Mouse (Mus musculus) heart, embryonic 12.5 days (tissue): ENCODE measurements around the gene Syngr2. TPM values are rescaled to one million over a fixed set of nuclear protein-coding genes. Genes with fewer than 3 reads are reported as not detected.
"Not testable (repeated sequence)": the region's sequence is repeated elsewhere in the genome, so short reads cannot be mapped to it uniquely, and the experiment has no call there.

Experiments
- ATAC-seq: fragments of 200-750 bp; cut with Nextera tagmentation; 2 replicates; pipeline ENCODE4 v1.8.0; 2017; ENCODE audit warnings: moderate TSS enrichment, moderate library complexity; ENCODE audit not compliant: insufficient number of reproducible peaks, low FRiP score
- H3K27ac ChIP-seq: fragments of 300-500 bp; sonication (generic); 2 replicates; pipeline ENCODE4 v1.5.1; 2016; ENCODE audit warnings: mild to moderate bottlenecking, moderate library complexity; ENCODE audit not compliant: poor library complexity, severe bottlenecking
- H3K27me3 ChIP-seq: fragments of 300-500 bp; sonication (generic); replicated peaks from 2 replicates; pipeline ENCODE4 v1.6.1; 2016; ENCODE audit warnings: mild to moderate bottlenecking, moderate library complexity
- H3K36me3 ChIP-seq: fragments of 300-500 bp; sonication (generic); 2 replicates; pipeline ENCODE4 v1.6.1; 2016; ENCODE audit warnings: mild to moderate bottlenecking, moderate library complexity
- H3K4me1 ChIP-seq: fragments of 300-500 bp; sonication (generic); replicated peaks from 2 replicates; pipeline ENCODE4 v1.6.1; 2016; ENCODE audit warnings: mild to moderate bottlenecking
- H3K4me2 ChIP-seq: fragments of 300-500 bp; sonication (generic); 2 replicates; pipeline ENCODE4 v1.6.1; 2016; ENCODE audit warnings: mild to moderate bottlenecking, moderate library complexity
- H3K4me3 ChIP-seq: fragments of 300-500 bp; sonication (generic); 2 replicates; pipeline ENCODE4 v1.5.1; 2016; ENCODE audit warnings: mild to moderate bottlenecking
- H3K9ac ChIP-seq: fragments of 300-500 bp; sonication (generic); 2 replicates; pipeline ENCODE4 v1.6.1; 2016; ENCODE audit warnings: mild to moderate bottlenecking, moderate library complexity
- H3K9me3 ChIP-seq: fragments of 300-500 bp; sonication (generic); replicated peaks from 2 replicates; pipeline ENCODE4 v1.6.1; 2016; ENCODE audit warnings: mild to moderate bottlenecking, moderate library complexity
- WGBS: fragments of 180-500 bp; shearing (Covaris S2); methylation state at CpG from one replicate; pipeline ENCODE4 v1.1.7; 2016; 5-methylcytosine and 5-hydroxymethylcytosine counted together
- polyA plus RNA-seq: library from polyadenylated mRNA; unstranded; fragments of >200 nt; fragmentation: Nextera tagmentation; extraction: Ambion mirVana; gene quantifications from 2 replicates; pipeline ENCODE4 v1.2.1, GENCODE M21; 2016

Gene Syngr2
- polyA plus RNA-seq, 1 experiment from 2014 or later: 68.9 TPM

DNA sequence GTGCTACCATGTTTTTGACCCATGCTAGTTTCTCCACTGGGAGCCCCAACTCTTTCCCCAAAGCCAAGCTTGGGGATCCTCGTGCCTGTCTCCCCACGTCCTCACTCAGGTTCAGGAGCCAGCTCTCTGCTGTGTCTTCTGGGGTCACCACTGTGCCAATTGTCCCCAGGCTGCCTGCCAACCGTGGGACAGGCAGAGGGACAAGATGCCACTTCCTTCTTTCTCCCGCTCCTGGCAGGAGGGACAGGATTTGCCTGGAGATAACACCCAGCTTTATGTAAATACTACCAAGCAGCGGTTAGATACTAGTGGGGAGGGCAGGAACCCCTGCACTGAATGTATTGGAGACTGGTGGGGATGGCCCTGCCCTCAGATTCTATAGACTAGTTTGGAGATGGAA, 4.4 kb downstream of the Syngr2 start:
- Histone ChIP-seq H3K9me3 (no peaks in the 10 kb centered on the region), H3K4me3 (no peak overlapping the region), H3K27ac (no peak overlapping the region), H3K4me2 (no peak overlapping the region), H3K36me3 (peaks cover 71% of the 10 kb centered on the region), H3K27me3 (no peaks in the 10 kb centered on the region), H3K9ac (no peak overlapping the region), H3K4me1 (peaks cover 40% of the 10 kb centered on the region)
- ATAC-seq: no peak
- WGBS: 62% methylated on average over 5 of the region's 5 CpGs

DNA sequence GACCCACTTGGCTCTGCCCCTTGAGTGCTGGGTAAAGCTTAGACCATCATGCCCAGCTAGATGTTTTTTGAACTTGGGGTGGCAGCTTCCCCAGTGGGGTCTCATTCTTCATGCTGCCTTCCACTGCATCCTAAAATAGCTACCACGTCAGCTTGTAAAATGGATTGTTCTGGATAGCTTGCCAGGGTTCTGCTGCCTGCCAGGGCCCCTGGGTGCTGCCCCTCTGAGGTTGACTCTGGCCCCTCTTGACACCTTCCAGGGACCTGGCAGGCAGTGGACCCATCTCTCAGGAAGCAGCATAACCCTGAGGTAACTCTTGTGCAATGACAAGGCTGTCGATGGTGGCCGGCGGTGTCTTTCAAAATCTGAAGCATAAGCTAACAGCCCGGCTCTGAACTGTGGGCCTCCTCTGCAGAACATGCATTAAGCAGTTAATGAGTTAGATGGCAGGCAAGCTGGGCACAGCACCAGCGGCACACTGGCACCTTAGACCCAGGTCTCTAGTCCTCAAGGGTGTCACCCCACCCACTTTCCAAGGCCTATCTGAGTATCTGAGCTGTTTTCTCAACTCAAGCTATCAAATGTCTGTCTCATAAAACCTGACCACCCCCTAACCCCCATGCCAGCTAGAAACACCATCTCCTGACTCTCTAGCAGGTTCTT, 5.4 kb downstream of the Syngr2 start:
- no peak overlapping the region for H3K9ac ChIP-seq

DNA sequence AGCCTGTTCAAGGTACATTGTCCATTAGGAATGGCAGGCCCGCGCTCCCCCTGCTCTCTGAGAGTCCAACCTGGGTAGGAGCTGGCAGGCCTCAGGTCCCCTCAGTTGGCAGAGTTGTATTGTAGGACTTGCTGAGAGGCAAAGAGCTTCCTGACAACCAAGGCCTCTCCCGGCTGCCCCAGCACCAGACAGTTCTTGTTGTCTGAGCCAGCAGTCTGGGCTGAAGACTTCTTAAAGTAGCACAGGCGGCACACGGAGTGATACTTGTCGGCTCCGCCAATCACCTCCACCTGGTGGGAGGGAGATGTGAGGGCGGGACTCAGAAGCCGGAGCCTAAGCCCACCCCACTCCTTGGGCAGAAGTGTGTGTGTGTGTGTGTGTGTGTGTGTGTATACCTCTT, 6.4 kb downstream of the Syngr2 start:
- not testable (repeated sequence) for ATAC-seq, H3K4me3 ChIP-seq, H3K9ac ChIP-seq, H3K4me2 ChIP-seq, H3K27ac ChIP-seq, H3K27me3 ChIP-seq, H3K9me3 ChIP-seq
- 77% methylated on average over 9 of the region's 9 CpGs for WGBS
- Histone ChIP-seq H3K36me3 (peaks cover 91% of the 10 kb centered on the region), H3K4me1 (peaks cover 42% of the 10 kb centered on the region)

More for the DNA sequence above, 5.4 kb downstream of the Syngr2 start:
- ATAC-seq: no peak
- Histone ChIP-seq H3K9me3 (no peaks in the 10 kb centered on the region), H3K36me3 (peaks cover 80% of the 10 kb centered on the region), H3K27ac (no peak overlapping the region), H3K4me1 (peaks cover 45% of the 10 kb centered on the region), H3K4me2 (no peak overlapping the region), H3K4me3 (no peak overlapping the region), H3K27me3 (no peaks in the 10 kb centered on the region)
- WGBS: 88% methylated on average over 6 of the region's 6 CpGs

DNA sequence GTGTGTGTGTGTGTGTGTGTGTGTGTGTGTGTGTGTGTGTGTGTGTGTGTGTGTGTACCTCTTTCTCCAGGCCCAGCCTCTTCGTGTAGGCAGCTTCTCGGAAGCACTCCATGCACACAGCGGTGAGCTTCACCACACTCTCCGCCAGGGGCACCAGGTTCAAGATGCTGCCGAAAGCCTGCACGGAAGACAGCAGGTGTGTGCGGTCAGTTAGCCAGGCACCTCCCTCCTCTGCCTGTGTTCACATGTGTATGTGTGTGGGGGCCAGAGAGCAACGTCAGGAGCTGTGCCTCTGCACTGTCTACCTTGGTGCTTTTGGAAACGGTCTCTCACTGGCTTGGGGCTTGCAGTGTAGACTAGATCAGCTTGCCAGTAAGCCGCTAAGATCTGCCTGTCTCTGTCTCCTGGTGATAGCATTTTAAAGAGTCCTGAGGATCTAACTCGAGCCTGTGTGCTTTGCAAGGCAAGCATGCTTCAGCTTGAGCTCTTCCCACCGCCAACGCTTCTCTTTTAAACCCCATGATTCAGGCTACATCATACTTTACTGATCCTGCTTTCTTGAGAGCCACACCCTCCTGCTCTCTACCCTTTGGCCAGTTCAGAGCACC, 7.0 kb downstream of the Syngr2 start:
- Histone ChIP-seq H3K4me3 (no peak overlapping the region), H3K27ac (no peak overlapping the region), H3K4me2 (no peak overlapping the region), H3K4me1 (peaks cover 36% of the 10 kb centered on the region), H3K9ac (no peak overlapping the region), H3K27me3 (no peaks in the 10 kb centered on the region), H3K36me3 (peaks cover 97% of the 10 kb centered on the region), H3K9me3 (no peaks in the 10 kb centered on the region)
- no peak for ATAC-seq
- 91% methylated on average over 13 of the region's 13 CpGs for WGBS

DNA sequence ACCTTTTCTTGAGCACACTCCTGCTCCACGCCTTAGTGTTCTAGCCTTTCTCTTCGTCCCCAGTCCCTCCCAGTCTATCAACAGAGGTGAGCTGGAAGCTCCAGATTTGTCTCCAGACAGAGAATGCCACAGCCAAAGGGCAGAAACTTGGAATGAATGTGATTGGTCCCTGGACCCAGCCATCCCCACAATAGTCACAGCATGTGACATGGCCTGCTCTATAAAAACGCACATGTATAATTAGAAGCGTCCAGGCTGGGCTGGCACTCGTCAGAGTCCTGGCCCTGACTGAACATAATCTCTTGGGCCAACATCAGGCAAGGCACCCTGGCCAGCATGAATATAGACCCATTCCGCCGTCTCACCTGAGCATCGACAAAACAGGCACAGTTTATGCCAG, 9.6 kb downstream of the Syngr2 start:
- no peak for ATAC-seq
- Histone ChIP-seq H3K27ac (peak overlapping the region; percentile 40; the same call in 1 of the 2 replicates), H3K4me1 (peaks cover 49% of the 10 kb centered on the region), H3K9me3 (no peaks in the 10 kb centered on the region), H3K4me3 (no peak overlapping the region), H3K27me3 (no peaks in the 10 kb centered on the region), H3K9ac (peak overlapping the region; percentile 9; the same call in 1 of the 2 replicates), H3K4me2 (no peak overlapping the region), H3K36me3 (peaks cover 96% of the 10 kb centered on the region)
- 68% methylated on average over 8 of the region's 8 CpGs for WGBS

DNA sequence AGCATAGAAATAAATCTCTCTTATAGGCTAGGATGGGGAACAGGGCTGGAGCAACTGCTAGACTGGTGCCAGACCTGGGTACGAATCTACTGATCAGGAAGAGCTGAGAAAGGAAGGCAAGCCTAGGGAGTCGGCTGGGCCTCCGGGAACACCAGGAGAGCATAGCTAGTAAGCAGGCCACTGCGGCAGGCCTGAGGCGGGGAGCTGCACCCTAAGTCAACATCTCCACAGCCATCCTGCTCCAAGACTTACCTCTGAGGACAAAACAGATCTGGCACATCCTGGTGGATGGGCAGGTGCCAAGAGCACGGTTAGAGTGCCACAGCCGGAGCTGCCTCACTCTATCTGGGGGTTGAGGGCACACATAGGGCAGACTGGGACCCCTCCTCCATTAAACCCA, 10.7 kb downstream of the Syngr2 start:
- no peak overlapping the region for H3K9ac ChIP-seq
- 90% methylated on average over 7 of the region's 7 CpGs for WGBS
- no peaks in the 10 kb centered on the region for H3K27me3 ChIP-seq
- H3K4me2 ChIP-seq: no peak overlapping the region
- H3K36me3 ChIP-seq: peaks cover 85% of the 10 kb centered on the region
- no peaks in the 10 kb centered on the region for H3K9me3 ChIP-seq
- ATAC-seq: no peak
- H3K4me1 ChIP-seq: peaks cover 49% of the 10 kb centered on the region
- no peak overlapping the region for H3K4me3 ChIP-seq
- H3K27ac ChIP-seq: 0 out of 2 replicates have a peak overlapping the region, but pooled peaks have one; percentile 21

DNA sequence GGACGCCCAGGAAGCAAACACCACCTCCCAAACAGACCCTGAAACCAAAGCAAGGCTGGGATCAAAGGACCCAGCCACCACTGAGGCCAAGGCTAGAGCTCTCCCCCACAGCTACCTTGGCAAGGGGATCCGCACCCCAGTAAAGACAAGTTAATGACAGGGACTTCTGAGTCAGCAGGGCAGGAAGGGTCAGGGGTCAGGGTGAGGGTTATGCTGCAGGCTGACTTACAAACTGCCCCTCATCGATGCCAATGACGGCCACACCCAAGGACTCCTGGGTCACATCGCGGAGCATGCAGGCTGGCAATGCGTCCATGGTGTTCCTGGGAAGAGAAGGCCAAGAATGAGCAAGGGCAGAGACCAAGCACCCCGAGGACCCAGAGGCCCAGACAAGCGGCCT, 12.4 kb downstream of the Syngr2 start:
- Histone ChIP-seq H3K4me1 (peaks cover 55% of the 10 kb centered on the region), H3K36me3 (peaks cover 68% of the 10 kb centered on the region), H3K27me3 (no peaks in the 10 kb centered on the region), H3K27ac (no peak overlapping the region), H3K4me3 (no peak overlapping the region), H3K4me2 (no peak overlapping the region), H3K9ac (no peak overlapping the region), H3K9me3 (no peaks in the 10 kb centered on the region)
- 91% methylated on average over 9 of the region's 9 CpGs for WGBS
- no peak for ATAC-seq

DNA sequence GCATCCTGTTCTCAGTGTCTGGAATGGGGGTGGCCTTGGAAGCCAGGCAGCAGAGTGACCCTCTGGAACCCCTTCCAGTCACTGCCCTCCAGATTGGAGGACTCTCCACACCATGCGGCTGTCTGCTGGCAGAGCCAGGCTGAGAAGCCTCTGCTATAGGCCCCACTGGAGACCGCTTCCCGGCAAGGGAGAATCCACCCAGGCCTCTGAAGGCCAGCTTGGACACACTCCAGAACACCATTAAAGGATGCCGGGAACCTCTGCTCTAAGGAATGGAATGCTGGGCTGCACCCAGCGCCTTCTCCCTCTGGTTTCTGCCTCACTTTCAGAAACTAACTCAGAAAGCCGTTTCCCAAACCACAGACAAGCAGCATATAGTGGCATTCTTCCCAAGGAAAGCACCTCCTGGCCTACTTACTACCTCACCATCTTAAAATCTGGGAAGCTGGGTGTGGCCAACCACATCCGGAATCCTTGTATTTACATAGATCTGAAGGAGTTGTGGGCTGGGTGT, 13.3 kb downstream of the Syngr2 start:
- Histone ChIP-seq H3K36me3 (peaks cover 59% of the 10 kb centered on the region), H3K9me3 (no peaks in the 10 kb centered on the region), H3K4me3 (no peak overlapping the region), H3K9ac (0 out of 2 replicates have a peak overlapping the region, but pooled peaks have one; percentile 1), H3K27ac (peak overlapping the region; percentile 34; the same call in 1 of the 2 replicates), H3K4me1 (peaks cover 64% of the 10 kb centered on the region), H3K4me2 (0 out of 2 replicates have a peak overlapping the region, but pooled peaks have one; percentile 2), H3K27me3 (no peaks in the 10 kb centered on the region)
- ATAC-seq: no peak
- 65% methylated on average over 7 of the region's 7 CpGs for WGBS

DNA sequence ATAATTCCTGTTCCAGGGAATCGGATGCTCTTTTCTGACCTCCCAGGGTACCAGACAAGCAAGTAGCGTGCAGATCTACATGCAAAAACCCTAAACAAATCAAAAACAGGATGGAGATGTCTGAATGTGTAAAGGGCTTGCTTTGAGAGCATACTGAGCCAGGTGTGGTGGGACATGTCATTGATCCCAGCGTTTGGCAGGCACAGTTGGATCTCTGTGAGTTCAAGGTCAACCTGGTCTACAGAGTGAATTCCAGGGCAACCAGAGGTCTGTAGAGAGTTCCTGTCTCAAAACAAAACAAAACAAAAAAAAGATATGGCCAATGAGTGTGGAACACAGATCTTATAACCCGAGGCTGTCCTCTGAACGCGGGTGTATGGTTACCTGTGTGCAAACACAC, 13.9 kb downstream of the Syngr2 start:
- no peak for ATAC-seq
- H3K9ac ChIP-seq: 0 out of 2 replicates have a peak overlapping the region, but pooled peaks have one; percentile 1
- no peaks in the 10 kb centered on the region for H3K27me3 ChIP-seq
- WGBS: 90% methylated on average over 6 of the region's 6 CpGs
- peaks cover 70% of the 10 kb centered on the region for H3K4me1 ChIP-seq
- H3K9me3 ChIP-seq: no peaks in the 10 kb centered on the region
- no peak overlapping the region for H3K4me3 ChIP-seq
- peaks cover 52% of the 10 kb centered on the region for H3K36me3 ChIP-seq
- H3K4me2 ChIP-seq: 0 out of 2 replicates have a peak overlapping the region, but pooled peaks have one; percentile 92
- H3K27ac ChIP-seq: peak overlapping the region; percentile 34; the same call in 1 of the 2 replicates

DNA sequence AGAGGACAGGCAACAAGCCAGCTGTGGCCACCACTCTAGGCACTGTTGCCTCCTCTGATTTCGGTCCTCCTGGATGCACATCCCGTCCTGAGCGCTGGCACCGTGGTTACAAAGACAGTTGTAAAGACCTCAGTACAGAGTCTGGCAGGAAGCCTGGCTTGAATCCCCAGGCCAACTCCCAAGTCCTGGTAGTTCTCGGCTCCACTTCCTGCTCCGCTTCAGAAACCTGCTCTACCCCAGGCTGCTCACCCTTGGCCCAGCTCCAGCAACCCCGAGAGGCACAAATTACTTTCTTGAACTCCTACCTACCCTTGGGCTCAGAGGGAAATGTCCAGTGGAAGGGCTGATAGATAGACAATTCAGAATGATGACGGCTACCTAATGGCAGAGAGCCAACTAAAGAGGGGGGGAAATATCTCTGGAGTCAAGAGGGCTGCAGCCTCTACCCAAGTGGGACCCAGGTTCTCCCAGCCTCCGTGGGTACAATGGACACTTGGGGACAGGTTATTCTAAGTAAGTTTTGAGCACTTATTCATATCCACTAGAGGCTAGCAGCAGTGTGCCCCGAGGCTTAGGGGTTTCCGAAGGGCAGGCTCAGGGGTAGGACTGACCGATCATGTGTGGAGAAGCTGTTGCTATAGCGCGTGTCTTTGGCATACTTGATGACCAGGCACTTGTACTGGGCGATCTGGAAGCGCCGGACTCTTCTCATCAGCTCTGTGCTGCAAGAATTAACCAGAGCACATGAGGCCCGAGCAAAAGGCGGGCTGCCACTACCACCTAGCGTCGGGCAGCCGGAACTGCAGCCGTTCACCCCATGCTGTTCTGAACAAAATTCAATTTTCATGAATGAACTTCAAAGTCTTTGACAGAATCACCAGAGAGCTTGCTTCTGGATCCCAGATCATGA, 14.8 kb downstream of the Syngr2 start:
- peak overlapping the region; percentile 69 for H3K4me3 ChIP-seq
- 19% methylated on average over 23 of the region's 23 CpGs for WGBS
- H3K4me1 ChIP-seq: peaks cover 71% of the 10 kb centered on the region
- H3K9me3 ChIP-seq: no peaks in the 10 kb centered on the region
- H3K9ac ChIP-seq: peak overlapping the region; percentile 89
- peak; percentile 63 for ATAC-seq
- peaks cover 44% of the 10 kb centered on the region for H3K36me3 ChIP-seq
- no peaks in the 10 kb centered on the region for H3K27me3 ChIP-seq
- peak overlapping the region; percentile 48 for H3K27ac ChIP-seq
- H3K4me2 ChIP-seq: peak overlapping the region; percentile 92
